Mouse (Mus musculus) hindbrain, embryonic 11.5 days (tissue): Measurements from ENCODE around the gene Tpi1. TPM values are rescaled to one million over a fixed set of nuclear protein-coding genes. Genes with fewer than 3 reads are reported as not detected.

ENCODE experiments used
- ATAC-seq: fragments of 200-750 bp; cut with Nextera tagmentation; 2 replicates; pipeline ENCODE4 v1.8.0; 2017; ENCODE audit warnings: mild to moderate bottlenecking, moderate TSS enrichment, moderate library complexity; ENCODE audit not compliant: low FRiP score
- DNase-seq: peaks from one replicate; pipeline ENCODE4 v3.0.0-alpha.2; 2015; ENCODE audit warnings: low spot score
- H3K27ac ChIP-seq: fragments of 300-500 bp; sonication (generic); 2 replicates; pipeline ENCODE4 v1.5.1; 2014; ENCODE audit warnings: mild to moderate bottlenecking, low read depth, low read length
- H3K27me3 ChIP-seq: fragments of 300-500 bp; sonication (generic); 2 replicates; pipeline ENCODE4 v1.6.1; 2014; ENCODE audit warnings: mild to moderate bottlenecking, low read length, moderate library complexity, mixed read lengths; ENCODE audit not compliant: control insufficient read depth, insufficient read depth
- H3K36me3 ChIP-seq: fragments of 300-500 bp; sonication (generic); 2 replicates; pipeline ENCODE4 v1.6.1; 2014; ENCODE audit warnings: mild to moderate bottlenecking, low read length, moderate library complexity, mixed read lengths; ENCODE audit not compliant: control insufficient read depth, insufficient read depth
- H3K4me1 ChIP-seq: fragments of 300-500 bp; sonication (generic); replicated peaks from 2 replicates; pipeline ENCODE4 v1.6.1; 2014; ENCODE audit warnings: low read length, mixed read lengths; ENCODE audit not compliant: control insufficient read depth, insufficient read depth
- H3K4me2 ChIP-seq: fragments of 300-500 bp; sonication (generic); replicated peaks from 2 replicates; pipeline ENCODE4 v1.6.1; 2014; ENCODE audit warnings: mild to moderate bottlenecking, low read depth, low read length
- H3K4me3 ChIP-seq: fragments of 300-500 bp; sonication (generic); 2 replicates; pipeline ENCODE4 v1.5.1; 2014; ENCODE audit warnings: low read depth, low read length
- H3K9ac ChIP-seq: fragments of 300-500 bp; sonication (generic); 2 replicates; pipeline ENCODE4 v1.6.1; 2014; ENCODE audit warnings: low read depth, low read length
- H3K9me3 ChIP-seq: fragments of 300-500 bp; sonication (generic); 2 replicates; pipeline ENCODE4 v1.6.1; 2016; ENCODE audit warnings: low read length; ENCODE audit not compliant: control insufficient read depth
- WGBS: fragments of 180-500 bp; shearing (Covaris S2); extraction: QIAGEN DNeasy Blood & Tissue Kit; methylation state at CpG from one replicate; pipeline ENCODE4 v1.1.7; 2014; 5-methylcytosine and 5-hydroxymethylcytosine counted together
- polyA plus RNA-seq: library from polyadenylated mRNA; unstranded; fragments of >200 nt; fragmentation: Nextera tagmentation; extraction: Ambion mirVana; gene quantifications from 2 replicates; pipeline ENCODE4 v1.2.1, GENCODE M21; 2014

Tpi1 gene
- polyA plus RNA-seq, 1 experiment from 2014 or later: 618 TPM

DNA sequence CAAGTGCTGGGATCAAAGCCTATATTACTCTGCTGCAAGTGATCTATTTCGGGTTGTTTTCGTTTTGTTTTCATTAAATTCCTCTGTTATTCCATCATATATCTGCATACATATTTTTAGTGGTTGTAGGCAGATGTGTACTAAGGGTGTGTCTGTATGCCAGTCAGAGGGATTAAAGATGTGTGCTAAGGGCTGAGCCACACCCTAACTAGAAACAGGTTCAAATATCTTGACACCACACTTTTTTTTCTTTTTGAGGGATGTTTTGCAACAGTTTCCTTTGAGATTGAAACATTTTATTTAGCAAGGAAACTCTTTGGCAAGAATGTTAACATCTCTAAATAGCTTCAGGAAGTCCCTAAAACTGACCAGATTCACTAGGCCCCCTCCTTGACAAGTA is 17.9 kb downstream of the Tpi1 start:
- H3K9me3 ChIP-seq: no peaks in the 10 kb centered on the region
- H3K4me3 ChIP-seq: no peak overlapping the region
- no peak overlapping the region for H3K4me2 ChIP-seq
- no peak overlapping the region for H3K27ac ChIP-seq
- no peak overlapping the region for H3K9ac ChIP-seq
- WGBS: 82% methylated on average over 2 of the region's 2 CpGs
- no peaks in the 10 kb centered on the region for H3K36me3 ChIP-seq
- H3K4me1 ChIP-seq: no peaks in the 10 kb centered on the region
- no peak for DNase-seq
- no peak for ATAC-seq
- no peaks in the 10 kb centered on the region for H3K27me3 ChIP-seq

DNA sequence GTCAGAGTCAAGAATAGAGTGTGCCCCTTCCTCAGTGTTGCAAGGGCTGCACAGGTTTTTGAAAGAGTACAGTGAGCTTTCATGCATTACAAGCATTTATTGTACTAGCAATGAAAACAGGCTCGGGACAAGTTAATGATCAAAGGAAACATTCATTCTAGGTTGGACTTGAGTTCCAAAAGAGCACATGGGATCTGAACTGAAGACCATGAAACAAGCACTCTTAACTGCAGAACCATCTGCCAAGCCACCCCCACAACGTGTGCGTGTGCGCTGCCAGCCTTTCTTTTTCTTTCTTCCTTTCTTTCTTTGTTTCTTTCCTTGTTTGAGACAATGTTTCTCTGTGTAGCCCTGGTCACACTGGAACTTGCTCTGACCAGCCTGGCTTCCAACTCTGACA is 18.3 kb downstream of the Tpi1 start:
- H3K27me3 ChIP-seq: no peaks in the 10 kb centered on the region
- H3K9me3 ChIP-seq: no peaks in the 10 kb centered on the region
- WGBS: 69% methylated on average over 4 of the region's 4 CpGs
- no peak overlapping the region for H3K9ac ChIP-seq
- no peak overlapping the region for H3K27ac ChIP-seq
- H3K36me3 ChIP-seq: no peaks in the 10 kb centered on the region
- H3K4me2 ChIP-seq: no peak overlapping the region
- ATAC-seq (no peak), DNase-seq (no peak)
- no peak overlapping the region for H3K4me3 ChIP-seq
- H3K4me1 ChIP-seq: no peaks in the 10 kb centered on the region

DNA sequence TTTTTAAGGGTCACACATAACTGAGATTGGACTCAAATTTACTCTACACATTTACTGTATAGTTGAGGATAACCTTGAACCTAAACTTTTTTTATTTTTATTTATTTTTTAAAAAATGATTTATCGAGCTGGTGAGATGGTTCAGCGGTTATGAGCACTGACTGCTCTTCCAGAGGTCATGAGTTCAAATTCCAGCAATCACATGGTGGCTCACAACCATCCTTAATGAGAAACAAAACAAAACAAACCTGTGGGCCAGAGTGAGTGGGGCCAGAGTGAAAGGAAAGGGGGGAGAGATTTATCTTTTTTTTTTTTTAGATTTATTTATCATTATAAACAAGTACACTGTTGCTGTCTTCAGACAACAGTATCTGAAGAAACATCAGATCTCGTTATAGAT is 22.2 kb downstream of the Tpi1 start:
- Histone ChIP-seq H3K36me3 (no peaks in the 10 kb centered on the region), H3K27me3 (no peaks in the 10 kb centered on the region), H3K27ac (no peak overlapping the region), H3K9me3 (no peaks in the 10 kb centered on the region), H3K4me3 (no peak overlapping the region), H3K4me2 (no peak overlapping the region), H3K9ac (no peak overlapping the region), H3K4me1 (no peaks in the 10 kb centered on the region)
- 84% methylated on average over 3 of the region's 3 CpGs for WGBS
- no peak for ATAC-seq
- DNase-seq: no peak

DNA sequence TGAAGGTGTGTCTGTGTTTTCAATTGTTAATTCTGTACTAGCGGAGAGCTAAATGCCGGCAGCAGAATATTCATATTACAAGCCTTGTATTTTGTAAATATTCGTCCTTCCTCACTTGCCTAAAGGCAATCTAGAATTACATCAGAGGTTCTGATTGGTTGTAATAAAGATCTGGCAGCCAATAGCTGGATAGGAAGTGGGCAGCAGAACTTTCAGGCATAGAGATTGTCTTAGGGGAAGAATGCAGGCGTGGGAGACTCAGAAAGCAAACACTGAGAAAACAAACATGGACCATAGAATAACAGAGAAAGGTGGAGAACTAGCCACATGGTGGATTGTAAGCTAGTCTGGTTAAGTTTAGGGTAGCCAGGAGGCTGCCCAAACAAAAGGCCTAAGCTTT is 24.0 kb downstream of the Tpi1 start:
- Histone ChIP-seq H3K4me1 (no peaks in the 10 kb centered on the region), H3K27ac (no peak overlapping the region), H3K9ac (no peak overlapping the region), H3K4me2 (no peak overlapping the region), H3K9me3 (no peaks in the 10 kb centered on the region), H3K27me3 (no peaks in the 10 kb centered on the region), H3K4me3 (no peak overlapping the region), H3K36me3 (no peaks in the 10 kb centered on the region)
- 73% methylated on average over 4 of the region's 4 CpGs for WGBS
- ATAC-seq (no peak), DNase-seq (no peak)

DNA sequence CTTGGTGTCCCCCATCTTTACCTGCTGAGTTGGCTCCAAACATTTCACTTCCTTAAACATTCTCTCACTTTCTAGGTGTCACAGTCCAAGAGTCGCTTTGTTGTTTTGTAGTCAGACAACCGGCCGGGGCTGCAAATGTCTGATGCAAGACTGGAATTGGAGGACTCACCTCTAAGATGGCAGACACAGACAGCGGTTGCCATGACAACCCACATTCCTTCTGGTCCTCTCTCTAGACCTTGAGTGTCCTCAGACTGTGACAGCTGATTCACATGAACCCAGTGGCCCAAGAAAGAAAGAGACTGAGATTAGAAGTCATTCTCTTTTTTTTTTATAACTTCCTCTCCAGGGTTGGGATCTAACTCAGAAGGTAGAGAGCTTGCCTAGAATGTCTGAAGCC is 24.6 kb downstream of the Tpi1 start:
- Histone ChIP-seq H3K4me1 (no peaks in the 10 kb centered on the region), H3K4me2 (no peak overlapping the region), H3K27me3 (no peaks in the 10 kb centered on the region), H3K4me3 (no peak overlapping the region), H3K9ac (no peak overlapping the region), H3K9me3 (no peaks in the 10 kb centered on the region), H3K36me3 (no peaks in the 10 kb centered on the region), H3K27ac (no peak overlapping the region)
- no peak for ATAC-seq
- 83% methylated on average over 4 of the region's 4 CpGs for WGBS
- no peak for DNase-seq

DNA sequence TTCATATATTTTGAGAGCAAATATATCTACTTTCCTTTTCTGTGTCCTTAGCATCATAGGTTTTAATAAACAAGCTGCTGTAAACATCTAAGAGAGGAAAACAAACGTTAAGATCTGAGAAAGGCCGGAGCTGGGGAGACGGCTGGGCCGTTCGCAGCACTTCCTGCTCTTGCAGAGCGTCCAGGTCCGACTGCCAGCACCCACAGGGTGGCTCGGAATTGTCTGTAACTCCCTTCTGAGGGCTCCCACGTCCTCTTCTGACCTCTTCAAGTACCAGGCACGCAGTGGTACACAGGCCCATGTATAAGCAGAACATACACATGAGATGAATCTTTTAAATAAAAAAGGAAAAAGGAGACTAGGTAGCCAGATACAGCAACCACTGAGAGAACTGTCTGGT is 26.4 kb downstream of the Tpi1 start:
- Histone ChIP-seq H3K9me3 (no peaks in the 10 kb centered on the region), H3K4me1 (no peaks in the 10 kb centered on the region; the same call in 1 of the 2 replicates), H3K4me3 (no peak overlapping the region), H3K36me3 (no peaks in the 10 kb centered on the region), H3K9ac (no peak overlapping the region), H3K27me3 (no peaks in the 10 kb centered on the region), H3K27ac (no peak overlapping the region), H3K4me2 (no peak overlapping the region)
- no peak for DNase-seq
- no peak for ATAC-seq
- WGBS: 78% methylated on average over 10 of the region's 10 CpGs

DNA sequence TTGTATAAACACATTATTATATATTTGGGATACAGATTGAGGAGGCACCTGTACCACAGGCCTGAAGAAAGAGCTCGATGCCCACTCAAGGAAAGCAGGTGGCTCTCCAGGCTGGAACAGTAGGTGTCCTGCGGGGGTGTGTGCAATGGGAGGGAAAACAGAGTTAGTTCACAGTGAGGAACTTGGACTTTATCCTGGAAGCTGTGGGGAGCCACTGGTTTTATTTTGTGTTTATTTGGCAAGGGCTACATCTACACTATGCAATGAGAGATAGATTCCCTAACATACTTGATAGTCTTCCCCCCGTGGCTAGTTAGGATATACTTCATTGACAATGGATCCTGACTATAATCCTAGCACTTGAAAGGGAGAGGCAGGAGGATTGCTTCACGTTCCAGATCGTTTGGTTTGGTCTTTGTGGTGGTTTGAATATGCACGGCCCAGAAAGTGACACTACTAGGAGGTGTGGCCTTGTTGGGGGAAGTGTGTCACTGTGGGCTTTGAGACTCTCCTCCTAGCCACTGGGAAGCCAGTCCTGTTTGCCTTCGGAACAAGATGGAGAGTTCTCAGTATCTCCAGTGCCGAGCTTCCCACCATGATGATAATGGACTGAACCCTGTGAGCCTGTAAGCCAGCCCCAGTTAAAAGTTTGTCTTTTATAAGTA is 27.2 kb downstream of the Tpi1 start:
- Histone ChIP-seq H3K9me3 (no peaks in the 10 kb centered on the region), H3K4me2 (no peak overlapping the region), H3K9ac (no peak overlapping the region), H3K27ac (no peak overlapping the region), H3K36me3 (no peaks in the 10 kb centered on the region), H3K4me1 (no peaks in the 10 kb centered on the region; the same call in 1 of the 2 replicates), H3K4me3 (no peak overlapping the region), H3K27me3 (no peaks in the 10 kb centered on the region)
- ATAC-seq: no peak
- no peak for DNase-seq
- 63% methylated on average over 8 of the region's 8 CpGs for WGBS

DNA sequence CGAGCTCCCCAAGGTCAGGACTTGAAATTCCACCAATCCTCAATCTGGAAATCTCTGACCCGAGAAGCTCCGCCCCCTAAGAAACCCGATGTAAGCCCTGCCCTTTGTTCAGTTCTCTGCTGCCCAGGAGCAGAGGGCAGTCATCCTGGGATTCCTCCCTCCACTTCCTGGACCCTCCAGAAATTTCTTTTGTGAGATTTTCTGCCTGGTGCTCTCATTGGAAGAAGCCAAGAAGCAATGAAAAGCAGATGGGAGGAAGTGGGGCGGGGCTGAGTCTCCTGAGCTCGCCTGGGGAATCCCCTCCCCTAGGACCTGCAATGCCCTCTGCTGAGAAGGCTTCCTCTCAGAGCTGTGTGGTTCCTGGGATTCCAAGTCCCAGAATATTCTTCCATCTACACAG is 31.7 kb downstream of the Tpi1 start:
- Histone ChIP-seq H3K4me1 (no peaks in the 10 kb centered on the region; the same call in 1 of the 2 replicates), H3K9ac (no peak overlapping the region), H3K9me3 (no peaks in the 10 kb centered on the region), H3K4me2 (no peak overlapping the region), H3K36me3 (no peaks in the 10 kb centered on the region), H3K27ac (no peak overlapping the region), H3K27me3 (no peaks in the 10 kb centered on the region; the same call in 1 of the 2 replicates), H3K4me3 (no peak overlapping the region; the same call in 1 of the 2 replicates)
- WGBS: 21% methylated on average over 6 of the region's 6 CpGs
- ATAC-seq (no peak), DNase-seq (peak; percentile 33)

DNA sequence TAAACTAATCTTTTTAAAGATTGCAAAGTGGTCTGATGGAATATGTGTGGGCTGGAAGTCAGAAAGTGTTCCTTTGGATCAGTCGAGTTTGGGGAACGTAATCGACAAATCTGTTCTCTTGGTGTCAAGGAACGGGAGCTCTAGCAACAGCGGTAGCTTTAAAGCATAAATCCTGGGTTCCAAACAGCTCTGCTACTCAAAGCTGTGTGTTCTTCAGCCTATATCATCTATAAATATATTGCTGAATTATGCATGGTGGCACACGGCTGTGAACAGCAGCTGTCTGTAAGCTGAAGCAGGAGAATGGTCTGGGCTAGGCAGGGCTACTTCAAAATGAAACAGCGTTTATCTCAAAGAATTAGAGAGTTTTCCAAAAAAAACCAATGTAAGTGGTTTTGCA is 33.2 kb downstream of the Tpi1 start:
- no peak overlapping the region for H3K9ac ChIP-seq
- no peaks in the 10 kb centered on the region for H3K9me3 ChIP-seq
- no peaks in the 10 kb centered on the region for H3K36me3 ChIP-seq
- no peak overlapping the region for H3K4me3 ChIP-seq
- 92% methylated on average over 7 of the region's 7 CpGs for WGBS
- ATAC-seq (no peak), DNase-seq (no peak)
- no peaks in the 10 kb centered on the region; the same call in 1 of the 2 replicates for H3K27me3 ChIP-seq
- H3K4me2 ChIP-seq: no peak overlapping the region
- no peaks in the 10 kb centered on the region; the same call in 1 of the 2 replicates for H3K4me1 ChIP-seq
- H3K27ac ChIP-seq: no peak overlapping the region
